Mouse (Mus musculus): ENCODE data around the gene Trim2. TPM values are rescaled to one million over a fixed set of nuclear protein-coding genes. Genes with fewer than 3 reads are reported as not detected.

Trim2 gene
- polyA plus RNA-seq, 1 experiment from 2014 or later = 24.9 TPM

DNA sequence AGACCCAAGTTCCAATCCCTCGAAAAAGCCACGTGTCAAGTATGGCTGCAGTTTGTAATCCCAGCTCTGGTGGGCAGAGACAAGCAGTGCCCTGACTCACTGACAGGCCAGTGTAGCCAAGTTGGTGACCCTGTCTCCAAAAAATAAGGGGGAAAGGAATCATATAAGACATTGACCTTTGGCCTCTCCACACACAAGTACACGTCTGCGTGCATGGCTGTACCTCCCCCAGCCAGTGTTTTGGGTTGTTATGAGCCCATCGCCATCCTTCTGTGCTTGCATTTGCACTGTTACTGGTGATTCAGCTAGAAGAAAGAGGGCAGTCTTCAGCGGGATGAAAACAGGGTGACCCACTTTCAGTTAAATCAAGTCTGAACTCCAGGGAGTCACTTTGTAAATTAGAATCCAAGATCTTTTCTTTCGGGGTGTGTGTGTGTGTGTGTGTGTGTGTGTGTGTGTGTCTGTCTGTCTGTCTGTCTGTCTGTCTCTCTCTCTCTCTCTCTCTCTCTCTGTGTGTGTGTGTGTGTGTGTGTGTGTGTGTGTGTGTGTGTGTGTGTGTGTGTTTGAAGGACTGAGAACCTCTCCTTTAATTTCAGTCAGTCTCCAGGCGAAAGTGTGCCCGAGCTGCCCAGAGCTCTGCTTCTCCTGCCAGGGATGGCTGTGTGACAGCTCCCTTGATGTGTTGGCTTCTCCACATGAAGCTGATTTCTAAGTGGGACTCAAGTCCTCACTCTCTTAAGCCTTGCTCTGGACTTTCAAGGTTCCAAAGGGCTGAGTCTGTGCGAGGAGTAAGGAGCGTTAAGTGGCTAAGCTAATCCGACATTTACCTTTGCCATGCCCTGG, 89.3 kb downstream of the Trim2 start:
- DNase-seq (ENCODE audit: low spot score) = no peak
- no peak for ATAC-seq (ENCODE audit: low read depth)
- H3K27ac ChIP-seq (replicated peaks; ENCODE audit: low read depth, low read length) = 0 out of 2 replicates have a peak overlapping the region, but pooled peaks have one; percentile 4
- no peak overlapping the region for H3K4me3 ChIP-seq (ENCODE audit: low read depth, low read length)
- 0 out of 2 replicates have a peak overlapping the region, but pooled peaks have one; percentile 20 for H3K9ac ChIP-seq (ENCODE audit: low read depth, low read length)
- no peaks in the 10 kb centered on the region for H3K27me3 ChIP-seq (replicated peaks; ENCODE audit: control insufficient read depth, insufficient read depth, low read length)
- peak overlapping the region; percentile 66; the same call in 1 of the 2 replicates for H3K4me2 ChIP-seq (ENCODE audit: low read depth, low read length)
- no peaks in the 10 kb centered on the region for H3K9me3 ChIP-seq (ENCODE audit: control insufficient read depth, low read length)
- peaks cover 46% of the 10 kb centered on the region for H3K4me1 ChIP-seq (ENCODE audit: control insufficient read depth, insufficient read depth, low read length)
- 63% methylated on average over 12 of the region's 12 CpGs for WGBS
- H3K36me3 ChIP-seq (ENCODE audit: control insufficient read depth, insufficient read depth, low read length) = no peaks in the 10 kb centered on the region

DNA sequence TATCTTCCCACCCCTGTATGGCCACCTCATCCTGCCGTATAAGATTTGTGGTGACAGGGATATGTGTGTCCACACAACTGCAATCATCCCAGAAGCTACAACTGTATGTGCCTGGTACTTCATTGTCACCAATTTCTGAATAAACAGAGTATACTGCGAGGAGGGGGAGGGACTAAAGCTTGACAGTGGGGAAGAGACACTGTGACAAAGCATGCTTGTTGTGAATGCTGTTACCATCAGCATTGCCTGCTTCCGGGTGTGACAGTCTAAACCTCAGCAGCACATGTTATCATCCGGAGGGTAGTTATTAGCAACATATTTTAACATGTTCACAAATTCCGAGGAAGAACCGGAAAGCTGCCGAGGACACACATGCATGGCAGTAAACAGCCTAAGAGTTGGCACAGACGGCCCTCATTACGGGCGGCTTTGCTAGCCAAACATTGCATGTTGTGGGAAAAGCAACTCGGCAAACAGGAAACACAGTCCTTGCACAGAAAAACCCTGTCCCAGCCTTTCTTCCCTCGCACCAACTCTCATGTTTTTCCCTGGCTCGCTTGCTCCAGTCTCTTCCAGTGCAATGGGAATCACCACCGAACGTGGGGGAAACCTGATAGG, 90.8 kb downstream of the Trim2 start:
- WGBS = 47% methylated on average over 15 of the region's 15 CpGs
- Histone ChIP-seq H3K27ac (replicated peaks; ENCODE audit: low read depth, low read length) (peak overlapping the region; percentile 42; the same call in 1 of the 2 replicates), H3K36me3 (ENCODE audit: control insufficient read depth, insufficient read depth, low read length) (no peaks in the 10 kb centered on the region), H3K9ac (ENCODE audit: low read depth, low read length) (no peak overlapping the region), H3K27me3 (replicated peaks; ENCODE audit: control insufficient read depth, insufficient read depth, low read length) (no peaks in the 10 kb centered on the region), H3K4me1 (ENCODE audit: control insufficient read depth, insufficient read depth, low read length) (peaks cover 46% of the 10 kb centered on the region), H3K9me3 (ENCODE audit: control insufficient read depth, low read length) (no peaks in the 10 kb centered on the region), H3K4me2 (ENCODE audit: low read depth, low read length) (peak overlapping the region; percentile 16; the same call in 1 of the 2 replicates), H3K4me3 (ENCODE audit: low read depth, low read length) (no peak overlapping the region)
- ATAC-seq (ENCODE audit: low read depth) (0 out of 2 replicates have a peak, but pooled peaks have one; percentile 16), DNase-seq (ENCODE audit: low spot score) (peak; percentile 52)

DNA sequence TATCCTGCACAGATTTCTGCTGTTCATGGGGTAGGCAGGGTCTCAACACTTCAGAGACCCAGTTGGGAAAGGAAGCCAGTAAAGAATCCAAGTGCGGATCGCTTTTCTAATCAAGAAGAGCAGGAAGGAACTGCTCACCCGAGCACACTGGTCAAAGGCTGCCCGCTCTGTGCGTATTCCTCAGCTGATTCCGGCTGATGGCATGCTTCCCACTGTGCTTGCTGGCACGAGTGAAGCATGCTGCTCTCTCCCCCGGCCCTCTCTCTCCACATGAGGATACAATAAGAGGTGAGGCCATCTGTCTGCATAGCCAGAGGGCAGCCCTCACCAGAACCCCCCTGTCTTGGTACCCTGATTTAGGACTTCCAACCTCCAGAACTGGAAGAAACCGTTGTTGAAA, 91.4 kb downstream of the Trim2 start:
- 55% methylated on average over 9 of the region's 9 CpGs for WGBS
- no peaks in the 10 kb centered on the region for H3K36me3 ChIP-seq (ENCODE audit: control insufficient read depth, insufficient read depth, low read length)
- H3K4me2 ChIP-seq (ENCODE audit: low read depth, low read length) = no peak overlapping the region
- ATAC-seq (ENCODE audit: low read depth) (no peak), DNase-seq (ENCODE audit: low spot score) (no peak)
- peaks cover 43% of the 10 kb centered on the region for H3K4me1 ChIP-seq (ENCODE audit: control insufficient read depth, insufficient read depth, low read length)
- no peak overlapping the region for H3K27ac ChIP-seq (replicated peaks; ENCODE audit: low read depth, low read length)
- no peaks in the 10 kb centered on the region for H3K9me3 ChIP-seq (ENCODE audit: control insufficient read depth, low read length)
- H3K27me3 ChIP-seq (replicated peaks; ENCODE audit: control insufficient read depth, insufficient read depth, low read length) = no peaks in the 10 kb centered on the region
- no peak overlapping the region for H3K9ac ChIP-seq (ENCODE audit: low read depth, low read length)
- no peak overlapping the region for H3K4me3 ChIP-seq (ENCODE audit: low read depth, low read length)

DNA sequence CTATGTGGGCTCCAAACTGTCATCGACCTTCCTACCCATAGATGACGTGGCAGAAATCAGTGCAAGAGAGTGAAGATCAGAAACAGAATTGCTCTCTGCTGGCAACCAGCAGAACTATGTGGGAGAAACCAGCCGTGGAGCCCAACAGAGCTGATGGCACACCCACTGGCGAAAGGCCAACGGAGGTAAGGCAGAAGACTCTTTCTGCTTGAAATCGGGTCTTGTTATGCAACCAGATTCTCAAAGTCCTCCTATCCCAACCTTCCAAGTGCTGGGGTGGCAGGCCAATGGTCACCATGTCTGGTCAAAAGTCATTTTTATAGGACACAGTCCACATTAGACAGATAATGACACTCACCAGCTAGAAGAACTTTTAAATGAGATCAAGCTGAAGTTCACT, 92.2 kb downstream of the Trim2 start:
- no peak for ATAC-seq (ENCODE audit: low read depth)
- Histone ChIP-seq H3K4me1 (ENCODE audit: control insufficient read depth, insufficient read depth, low read length) (peaks cover 36% of the 10 kb centered on the region), H3K4me3 (ENCODE audit: low read depth, low read length) (no peak overlapping the region), H3K4me2 (ENCODE audit: low read depth, low read length) (no peak overlapping the region), H3K9me3 (ENCODE audit: control insufficient read depth, low read length) (no peaks in the 10 kb centered on the region), H3K9ac (ENCODE audit: low read depth, low read length) (no peak overlapping the region), H3K36me3 (ENCODE audit: control insufficient read depth, insufficient read depth, low read length) (no peaks in the 10 kb centered on the region), H3K27me3 (replicated peaks; ENCODE audit: control insufficient read depth, insufficient read depth, low read length) (no peaks in the 10 kb centered on the region), H3K27ac (replicated peaks; ENCODE audit: low read depth, low read length) (no peak overlapping the region)
- 72% methylated on average over 6 of the region's 6 CpGs for WGBS
- no peak for DNase-seq (ENCODE audit: low spot score)

DNA sequence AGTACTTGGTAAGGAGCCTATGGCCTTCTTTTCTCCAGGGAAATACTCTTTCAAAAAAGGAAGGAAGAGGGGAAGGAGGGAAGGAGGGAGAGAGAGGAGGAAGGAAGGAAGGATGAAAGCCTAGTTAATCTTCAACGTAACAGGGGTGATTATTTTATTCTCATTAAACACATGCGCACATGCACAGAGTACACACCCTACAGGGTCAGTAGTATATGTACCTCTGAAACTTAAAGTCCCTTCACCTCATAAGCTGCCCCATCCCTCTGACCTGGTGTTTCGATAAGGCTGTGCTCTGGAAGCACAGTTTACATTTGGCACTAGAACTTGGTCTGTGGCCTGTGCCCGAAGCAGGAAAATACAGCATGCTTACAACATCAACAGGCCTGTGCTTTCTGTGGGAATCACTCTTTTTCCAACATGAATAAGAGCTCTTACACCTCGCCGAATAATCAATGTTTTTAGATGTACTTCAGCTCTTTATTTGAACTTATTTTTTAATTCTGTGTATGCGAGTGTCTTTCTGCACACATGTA, 95.3 kb downstream of the Trim2 start:
- H3K27me3 ChIP-seq (replicated peaks; ENCODE audit: control insufficient read depth, insufficient read depth, low read length) = no peaks in the 10 kb centered on the region
- no peak overlapping the region for H3K27ac ChIP-seq (replicated peaks; ENCODE audit: low read depth, low read length)
- peaks cover 6% of the 10 kb centered on the region; the same call in 1 of the 2 replicates for H3K36me3 ChIP-seq (ENCODE audit: control insufficient read depth, insufficient read depth, low read length)
- no peak overlapping the region for H3K4me2 ChIP-seq (ENCODE audit: low read depth, low read length)
- no peak overlapping the region for H3K4me3 ChIP-seq (ENCODE audit: low read depth, low read length)
- DNase-seq (ENCODE audit: low spot score) = no peak
- H3K9me3 ChIP-seq (ENCODE audit: control insufficient read depth, low read length) = no peaks in the 10 kb centered on the region
- no peak overlapping the region for H3K9ac ChIP-seq (ENCODE audit: low read depth, low read length)
- H3K4me1 ChIP-seq (ENCODE audit: control insufficient read depth, insufficient read depth, low read length) = peaks cover 11% of the 10 kb centered on the region
- WGBS = 84% methylated on average over 7 of the region's 7 CpGs
- no peak for ATAC-seq (ENCODE audit: low read depth)

DNA sequence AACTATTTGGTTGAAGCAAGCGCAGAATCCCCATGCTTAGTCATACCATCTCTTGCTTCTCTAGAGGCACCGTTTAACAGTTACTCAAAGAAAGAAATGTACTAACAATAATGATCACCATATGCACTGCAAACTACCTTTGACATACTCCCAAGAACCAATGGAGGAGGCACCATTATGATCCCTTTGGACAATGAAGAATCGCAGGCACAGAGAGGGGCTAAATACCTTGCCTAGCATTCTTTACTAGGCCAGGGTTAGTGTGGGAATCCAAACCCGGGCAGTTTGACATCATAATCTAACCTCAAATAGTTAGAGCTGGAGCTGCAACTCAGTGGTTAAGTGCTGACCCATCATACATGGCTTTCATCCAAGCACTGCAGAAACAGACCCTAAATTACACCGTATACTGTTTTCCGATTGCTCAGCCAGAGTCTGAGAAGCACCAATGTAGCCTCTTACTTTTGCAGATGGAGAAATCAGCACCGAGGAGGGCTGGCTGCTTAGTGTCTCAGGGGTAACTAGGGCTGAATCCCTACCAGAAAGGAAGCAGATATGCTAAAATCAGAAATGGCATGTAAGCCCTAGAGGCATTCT, 97.7 kb downstream of the Trim2 start:
- peak; percentile 64; the same call in 1 of the 2 replicates for ATAC-seq (ENCODE audit: low read depth)
- Histone ChIP-seq H3K4me1 (ENCODE audit: control insufficient read depth, insufficient read depth, low read length) (no peaks in the 10 kb centered on the region; the same call in 1 of the 2 replicates), H3K36me3 (ENCODE audit: control insufficient read depth, insufficient read depth, low read length) (peaks cover 6% of the 10 kb centered on the region; the same call in 1 of the 2 replicates), H3K4me3 (ENCODE audit: low read depth, low read length) (no peak overlapping the region), H3K9ac (ENCODE audit: low read depth, low read length) (no peak overlapping the region), H3K27ac (replicated peaks; ENCODE audit: low read depth, low read length) (no peak overlapping the region), H3K9me3 (ENCODE audit: control insufficient read depth, low read length) (no peaks in the 10 kb centered on the region), H3K4me2 (ENCODE audit: low read depth, low read length) (no peak overlapping the region), H3K27me3 (replicated peaks; ENCODE audit: control insufficient read depth, insufficient read depth, low read length) (no peaks in the 10 kb centered on the region)
- DNase-seq (ENCODE audit: low spot score) = peak; percentile 79
- 66% methylated on average over 7 of the region's 7 CpGs for WGBS

DNA sequence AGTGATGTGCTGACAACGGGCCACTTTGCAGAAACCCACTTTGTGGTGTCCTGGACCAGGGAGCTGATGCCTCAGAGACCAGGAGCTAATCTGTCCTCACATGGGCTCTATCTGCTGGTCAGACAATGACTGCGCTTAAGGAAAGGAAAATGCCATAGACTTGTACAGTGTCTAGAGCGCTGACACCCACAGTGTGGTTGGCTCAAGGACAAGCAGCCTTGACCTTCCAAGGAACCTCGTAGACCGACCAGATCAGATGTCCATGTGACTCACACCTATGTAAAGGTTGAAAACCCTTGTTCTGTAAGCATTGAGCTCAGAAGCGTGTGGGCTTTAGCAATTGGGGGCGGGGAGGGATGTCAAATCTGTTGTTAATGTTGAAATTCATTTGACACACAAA, 98.2 kb downstream of the Trim2 start:
- WGBS = 90% methylated on average over 7 of the region's 7 CpGs
- H3K36me3 ChIP-seq (ENCODE audit: control insufficient read depth, insufficient read depth, low read length) = peaks cover 6% of the 10 kb centered on the region; the same call in 1 of the 2 replicates
- H3K9me3 ChIP-seq (ENCODE audit: control insufficient read depth, low read length) = no peaks in the 10 kb centered on the region
- H3K9ac ChIP-seq (ENCODE audit: low read depth, low read length) = no peak overlapping the region
- no peak for ATAC-seq (ENCODE audit: low read depth)
- no peak overlapping the region for H3K4me3 ChIP-seq (ENCODE audit: low read depth, low read length)
- no peaks in the 10 kb centered on the region for H3K27me3 ChIP-seq (replicated peaks; ENCODE audit: control insufficient read depth, insufficient read depth, low read length)
- H3K4me1 ChIP-seq (ENCODE audit: control insufficient read depth, insufficient read depth, low read length) = no peaks in the 10 kb centered on the region; the same call in 1 of the 2 replicates
- no peak overlapping the region for H3K4me2 ChIP-seq (ENCODE audit: low read depth, low read length)
- no peak for DNase-seq (ENCODE audit: low spot score)
- no peak overlapping the region for H3K27ac ChIP-seq (replicated peaks; ENCODE audit: low read depth, low read length)

DNA sequence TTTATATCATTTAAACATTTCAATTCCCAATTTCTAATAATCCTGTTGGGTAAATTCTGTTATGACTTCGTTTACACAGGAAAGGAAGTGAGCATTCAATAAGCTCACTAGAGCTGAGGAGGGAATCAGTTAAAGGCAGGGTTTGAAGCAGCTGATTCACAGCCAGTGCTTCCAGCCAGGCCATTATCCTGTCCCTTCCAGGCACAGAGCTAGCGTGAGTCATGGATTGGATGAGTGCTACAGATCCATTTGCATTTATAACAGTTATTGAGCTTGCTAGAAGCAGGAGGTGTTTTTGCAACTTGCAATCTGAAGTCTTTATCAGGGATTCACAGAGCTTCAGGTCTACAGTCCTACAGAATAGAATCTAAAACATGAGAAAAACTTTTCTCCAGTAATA, 99.3 kb downstream of the Trim2 start:
- peaks cover 9% of the 10 kb centered on the region; the same call in 1 of the 2 replicates for H3K36me3 ChIP-seq (ENCODE audit: control insufficient read depth, insufficient read depth, low read length)
- 60% methylated on average over 2 of the region's 2 CpGs for WGBS
- H3K27me3 ChIP-seq (replicated peaks; ENCODE audit: control insufficient read depth, insufficient read depth, low read length) = no peaks in the 10 kb centered on the region
- DNase-seq (ENCODE audit: low spot score) (no peak), ATAC-seq (ENCODE audit: low read depth) (no peak)
- H3K9me3 ChIP-seq (ENCODE audit: control insufficient read depth, low read length) = no peaks in the 10 kb centered on the region
- H3K9ac ChIP-seq (ENCODE audit: low read depth, low read length) = no peak overlapping the region
- H3K4me2 ChIP-seq (ENCODE audit: low read depth, low read length) = no peak overlapping the region
- no peak overlapping the region for H3K4me3 ChIP-seq (ENCODE audit: low read depth, low read length)
- no peaks in the 10 kb centered on the region; the same call in 1 of the 2 replicates for H3K4me1 ChIP-seq (ENCODE audit: control insufficient read depth, insufficient read depth, low read length)
- no peak overlapping the region for H3K27ac ChIP-seq (replicated peaks; ENCODE audit: low read depth, low read length)

Data from embryonic facial prominence, embryonic 14.5 days (tissue).